Mouse (Mus musculus): Measurements from ENCODE around the gene Crtc1. TPM values are rescaled to one million over a fixed set of nuclear protein-coding genes. Genes with fewer than 3 reads are reported as not detected.

Crtc1 gene
- total and polyA plus RNA-seq, 3 experiments = 3.3 to 18.0 TPM; not detected in 1

DNA sequence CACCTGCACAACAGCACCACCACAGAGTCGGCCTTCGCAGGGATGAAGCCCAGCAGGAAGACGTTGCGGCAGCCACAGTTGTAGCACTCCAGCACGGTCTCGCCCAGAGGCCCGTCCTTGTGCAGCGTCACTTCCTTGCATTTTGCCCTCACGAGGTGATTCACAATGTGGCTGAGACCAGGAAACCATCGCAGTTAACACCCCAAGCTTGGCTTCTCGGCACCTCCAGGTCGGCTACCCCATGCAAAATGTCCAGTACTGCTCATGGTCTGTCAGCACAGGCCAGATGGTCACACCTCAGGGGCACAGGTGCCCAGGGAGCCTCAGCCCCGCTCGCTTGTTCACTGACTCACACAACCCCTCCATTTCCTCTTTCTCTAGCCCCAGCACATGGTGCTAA, 97.4 kb downstream of the Crtc1 start:
- TF ChIP-seq SMC3 (IDR thresholded peaks at IDR 0.05; ENCODE audit: low read depth, low read length) = no peak
- no peak for TF ChIP-seq POLR2AphosphoS5 (IDR thresholded peaks at IDR 0.05; ENCODE audit: borderline replicate concordance, low read depth, low read length)
- TF ChIP-seq POLR2AphosphoS2 (IDR thresholded peaks at IDR 0.05; ENCODE audit: low read length) = no peak
- TF ChIP-seq BHLHE40 (IDR thresholded peaks at IDR 0.05; ENCODE audit: borderline replicate concordance, low read depth, low read length) = no peak
- TF ChIP-seq MYC (IDR thresholded peaks at IDR 0.05; ENCODE audit: low read depth, low read length) = no peak
- Histone ChIP-seq H3K36me3 (ENCODE audit: control insufficient read depth in 1 of 2, insufficient read depth in 2 of 2, low read length in 2 of 2) (peaks cover 13 to 30% of the 10 kb centered on the region in 2 experiments), H3K9ac (ENCODE audit: control insufficient read depth, low read depth, low read length, poor library complexity, severe bottlenecking) (no peak overlapping the region), H3K4me1 (ENCODE audit: control insufficient read depth in 1 of 2, insufficient read depth in 2 of 2, low read length in 2 of 2) (peaks cover 7 to 21% of the 10 kb centered on the region in 2 experiments), H3K79me2 (ENCODE audit: control insufficient read depth, insufficient read depth, low read length, poor library complexity) (peaks cover 27% of the 10 kb centered on the region), H3K9me3 (replicated peaks; ENCODE audit: insufficient read depth, low read length) (no peaks in the 10 kb centered on the region), H3K27ac (ENCODE audit: control insufficient read depth, low read depth, low read length) (no peak overlapping the region), H3K27me3 (ENCODE audit: control insufficient read depth in 1 of 2, insufficient read depth in 2 of 2, low read length in 2 of 2) (no peaks in the 10 kb centered on the region), H3K4me3 (ENCODE audit: control insufficient read depth in 1 of 2, insufficient read depth in 1 of 2, low read depth in 2 of 2, low read length in 2 of 2) (no peak overlapping the region)
- no peak for DNase-seq (ENCODE audit: low read depth, low spot score)

DNA sequence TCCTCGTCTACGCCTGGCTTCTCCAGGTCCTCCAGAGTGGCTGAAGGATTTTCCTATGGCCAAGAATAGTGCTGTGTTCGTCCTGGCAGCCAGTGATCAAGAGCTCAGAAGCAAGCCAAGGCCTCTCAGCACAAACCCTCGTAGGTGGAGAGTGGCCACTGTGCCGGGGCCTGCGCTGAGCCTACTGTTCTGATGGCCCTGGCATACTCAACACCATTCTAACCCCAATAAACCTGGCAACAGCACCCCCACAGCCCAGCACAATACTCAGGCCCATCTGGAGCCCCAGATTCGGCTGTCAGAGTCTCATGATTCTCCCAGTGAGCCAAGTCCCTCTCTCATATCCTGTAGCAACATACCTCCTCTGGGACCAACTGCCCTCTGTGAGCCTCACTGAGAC, 98.7 kb downstream of the Crtc1 start:
- peaks cover 6 to 29% of the 10 kb centered on the region in 2 experiments; a peak in 3 of 4 replicates for H3K36me3 ChIP-seq (ENCODE audit: control insufficient read depth in 1 of 2, insufficient read depth in 2 of 2, low read length in 2 of 2)
- no peak overlapping the region for H3K9ac ChIP-seq (ENCODE audit: control insufficient read depth, low read depth, low read length, poor library complexity, severe bottlenecking)

DNA sequence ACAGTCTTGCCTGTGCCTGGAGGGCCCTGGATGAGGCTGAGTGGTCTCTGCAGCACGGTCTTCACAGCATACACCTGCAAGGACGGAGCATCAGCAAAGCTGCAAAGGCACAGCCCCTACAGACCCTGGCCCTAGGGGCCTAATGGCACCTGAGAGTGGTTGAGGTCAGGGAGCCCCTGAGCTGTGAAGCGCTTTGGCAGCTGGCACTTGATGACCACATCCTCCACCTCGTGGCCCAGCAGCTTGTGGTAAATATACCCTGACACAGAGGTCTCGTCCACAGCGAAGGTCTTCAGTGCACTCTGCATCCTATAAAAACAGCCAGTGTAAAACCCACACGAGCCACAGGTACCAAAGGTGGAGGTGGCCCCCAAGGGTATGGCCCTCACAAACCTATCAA, 100.4 kb downstream of the Crtc1 start:
- peaks cover 0 to 32% of the 10 kb centered on the region in 2 experiments; a peak in 2 of 4 replicates for H3K36me3 ChIP-seq (ENCODE audit: control insufficient read depth in 1 of 2, insufficient read depth in 2 of 2, low read length in 2 of 2)
- no peak overlapping the region for H3K27ac ChIP-seq (ENCODE audit: control insufficient read depth, low read depth, low read length)
- H3K9me3 ChIP-seq (replicated peaks; ENCODE audit: insufficient read depth, low read length) = no peaks in the 10 kb centered on the region
- no peak overlapping the region for H3K9ac ChIP-seq (ENCODE audit: control insufficient read depth, low read depth, low read length, poor library complexity, severe bottlenecking)
- no peaks in the 10 kb centered on the region for H3K4me1 ChIP-seq (ENCODE audit: control insufficient read depth in 1 of 2, insufficient read depth in 2 of 2, low read length in 2 of 2)
- no peaks in the 10 kb centered on the region for H3K27me3 ChIP-seq (ENCODE audit: control insufficient read depth in 1 of 2, insufficient read depth in 2 of 2, low read length in 2 of 2)
- TF ChIP-seq SIN3A (IDR thresholded peaks at IDR 0.05; ENCODE audit: low read length) = no peak
- no peak for TF ChIP-seq E2F4 (IDR thresholded peaks at IDR 0.05; ENCODE audit: borderline replicate concordance, low read depth, low read length)
- no peak for TF ChIP-seq ZKSCAN1 (IDR thresholded peaks at IDR 0.05; ENCODE audit: low read depth, low read length)
- no peak for TF ChIP-seq KAT2A (conservative IDR thresholded peaks at IDR 0.05; ENCODE audit: low read depth, low read length)
- no peak for TF ChIP-seq MAFK (IDR thresholded peaks at IDR 0.05; ENCODE audit: borderline replicate concordance, low read depth, low read length)
- TF ChIP-seq POLR2A (IDR thresholded peaks at IDR 0.05; ENCODE audit: control insufficient read depth in 1 of 2, insufficient read depth in 1 of 2, low read depth in 1 of 2, low read length in 2 of 2, poor library complexity in 1 of 2) = no peak
- TF ChIP-seq USF1 (IDR thresholded peaks at IDR 0.05; ENCODE audit: low read depth, low read length) = no peak
- no peak for TF ChIP-seq CTCF (IDR thresholded peaks at IDR 0.05 in 2 of 3, conservative IDR thresholded peaks at IDR 0.05 in 1 of 3; ENCODE audit: control insufficient read depth in 1 of 3, insufficient read depth in 1 of 3, low read depth in 2 of 3, low read length in 3 of 3, poor library complexity in 1 of 3, severe bottlenecking in 1 of 3)
- no peak for TF ChIP-seq NRF1 (IDR thresholded peaks at IDR 0.05; ENCODE audit: insufficient read depth, low read depth, low read length, poor library complexity, severe bottlenecking)
- no peak for TF ChIP-seq GABPA (IDR thresholded peaks at IDR 0.05; ENCODE audit: low read depth, low read length)
- no peak for TF ChIP-seq ZNF384 (IDR thresholded peaks at IDR 0.05; ENCODE audit: low read depth, low read length)
- no peak for TF ChIP-seq USF2 (IDR thresholded peaks at IDR 0.05; ENCODE audit: borderline replicate concordance in 1 of 2, insufficient read depth in 1 of 2, low read depth in 1 of 2, low read length in 2 of 2)
- no peak for TF ChIP-seq MEF2A (IDR thresholded peaks at IDR 0.05; ENCODE audit: extremely low read depth, insufficient replicate concordance, low read depth, low read length, poor library complexity, severe bottlenecking)
- no peak for TF ChIP-seq SMC3 (IDR thresholded peaks at IDR 0.05; ENCODE audit: low read depth, low read length)
- TF ChIP-seq ELF1 (IDR thresholded peaks at IDR 0.05; ENCODE audit: low read depth, low read length) = no peak
- TF ChIP-seq NELFE (IDR thresholded peaks at IDR 0.05; ENCODE audit: low read depth, low read length) = no peak
- TF ChIP-seq JUND (IDR thresholded peaks at IDR 0.05; ENCODE audit: low read depth, low read length) = no peak
- peaks cover 6% of the 10 kb centered on the region for H3K79me2 ChIP-seq (ENCODE audit: control insufficient read depth, insufficient read depth, low read length, poor library complexity)
- H3K4me3 ChIP-seq (ENCODE audit: control insufficient read depth in 1 of 2, insufficient read depth in 1 of 2, low read depth in 2 of 2, low read length in 2 of 2) = no peak overlapping the region
- no peak for DNase-seq (ENCODE audit: low read depth, low spot score)

More for the DNA sequence above, 98.7 kb downstream of the Crtc1 start:
- H3K4me1 ChIP-seq (ENCODE audit: control insufficient read depth in 1 of 2, insufficient read depth in 2 of 2, low read length in 2 of 2) = peaks cover 5 to 11% of the 10 kb centered on the region in 2 experiments; a peak in 3 of 4 replicates
- DNase-seq (ENCODE audit: low read depth, low spot score) = no peak
- TF ChIP-seq TCF12 (IDR thresholded peaks at IDR 0.05; ENCODE audit: low read depth, low read length) = no peak
- no peak for TF ChIP-seq POLR2AphosphoS2 (IDR thresholded peaks at IDR 0.05; ENCODE audit: low read length)
- no peak for TF ChIP-seq RCOR1 (IDR thresholded peaks at IDR 0.05; ENCODE audit: low read depth, low read length)
- no peak for TF ChIP-seq CTCF (IDR thresholded peaks at IDR 0.05 in 2 of 3, conservative IDR thresholded peaks at IDR 0.05 in 1 of 3; ENCODE audit: control insufficient read depth in 1 of 3, insufficient read depth in 1 of 3, low read depth in 2 of 3, low read length in 3 of 3, poor library complexity in 1 of 3, severe bottlenecking in 1 of 3)
- TF ChIP-seq MAFK (IDR thresholded peaks at IDR 0.05; ENCODE audit: borderline replicate concordance, low read depth, low read length) = no peak
- TF ChIP-seq USF1 (IDR thresholded peaks at IDR 0.05; ENCODE audit: low read depth, low read length) = no peak
- no peak for TF ChIP-seq MEF2A (IDR thresholded peaks at IDR 0.05; ENCODE audit: extremely low read depth, insufficient replicate concordance, low read depth, low read length, poor library complexity, severe bottlenecking)
- TF ChIP-seq HCFC1 (IDR thresholded peaks at IDR 0.05; ENCODE audit: low read depth, low read length) = no peak
- no peak for TF ChIP-seq MXI1 (IDR thresholded peaks at IDR 0.05; ENCODE audit: low read depth, low read length)
- H3K27me3 ChIP-seq (ENCODE audit: control insufficient read depth in 1 of 2, insufficient read depth in 2 of 2, low read length in 2 of 2) = no peaks in the 10 kb centered on the region
- H3K79me2 ChIP-seq (ENCODE audit: control insufficient read depth, insufficient read depth, low read length, poor library complexity) = peaks cover 17% of the 10 kb centered on the region
- no peak overlapping the region for H3K27ac ChIP-seq (ENCODE audit: control insufficient read depth, low read depth, low read length)
- H3K4me3 ChIP-seq (ENCODE audit: control insufficient read depth in 1 of 2, insufficient read depth in 1 of 2, low read depth in 2 of 2, low read length in 2 of 2) = no peak overlapping the region
- H3K9me3 ChIP-seq (replicated peaks; ENCODE audit: insufficient read depth, low read length) = no peaks in the 10 kb centered on the region
